Mouse (Mus musculus): ENCODE results near the gene Serinc5.

The Serinc5 gene

DNA sequence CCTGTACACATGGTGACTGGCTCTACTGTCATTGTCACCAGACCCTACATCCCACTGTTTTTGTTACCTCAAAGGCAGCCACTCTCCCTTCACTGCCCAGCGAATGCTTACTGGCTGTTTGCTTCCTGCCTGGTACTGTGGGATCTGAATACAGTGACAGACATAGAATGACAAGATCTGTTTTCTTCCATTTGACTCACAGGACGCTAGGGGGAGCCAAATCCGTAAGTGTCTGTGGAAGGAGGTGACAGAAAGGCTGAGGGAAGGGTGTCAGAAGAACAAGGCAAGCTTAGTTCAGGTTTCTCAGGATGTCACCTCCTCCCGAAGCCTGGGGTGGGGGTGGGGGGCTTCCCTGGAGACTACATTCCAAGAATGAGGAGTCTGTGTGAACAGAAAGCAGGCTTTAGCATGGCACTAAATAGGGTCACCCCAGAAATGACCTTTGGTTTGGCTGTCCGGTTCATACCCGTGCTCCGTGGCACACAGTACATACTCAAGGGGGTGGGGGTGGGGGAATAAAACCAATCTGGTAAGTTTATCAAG lies 140.2 kb downstream of the Serinc5 start:
- peak; percentile 79 for DNase-seq

DNA sequence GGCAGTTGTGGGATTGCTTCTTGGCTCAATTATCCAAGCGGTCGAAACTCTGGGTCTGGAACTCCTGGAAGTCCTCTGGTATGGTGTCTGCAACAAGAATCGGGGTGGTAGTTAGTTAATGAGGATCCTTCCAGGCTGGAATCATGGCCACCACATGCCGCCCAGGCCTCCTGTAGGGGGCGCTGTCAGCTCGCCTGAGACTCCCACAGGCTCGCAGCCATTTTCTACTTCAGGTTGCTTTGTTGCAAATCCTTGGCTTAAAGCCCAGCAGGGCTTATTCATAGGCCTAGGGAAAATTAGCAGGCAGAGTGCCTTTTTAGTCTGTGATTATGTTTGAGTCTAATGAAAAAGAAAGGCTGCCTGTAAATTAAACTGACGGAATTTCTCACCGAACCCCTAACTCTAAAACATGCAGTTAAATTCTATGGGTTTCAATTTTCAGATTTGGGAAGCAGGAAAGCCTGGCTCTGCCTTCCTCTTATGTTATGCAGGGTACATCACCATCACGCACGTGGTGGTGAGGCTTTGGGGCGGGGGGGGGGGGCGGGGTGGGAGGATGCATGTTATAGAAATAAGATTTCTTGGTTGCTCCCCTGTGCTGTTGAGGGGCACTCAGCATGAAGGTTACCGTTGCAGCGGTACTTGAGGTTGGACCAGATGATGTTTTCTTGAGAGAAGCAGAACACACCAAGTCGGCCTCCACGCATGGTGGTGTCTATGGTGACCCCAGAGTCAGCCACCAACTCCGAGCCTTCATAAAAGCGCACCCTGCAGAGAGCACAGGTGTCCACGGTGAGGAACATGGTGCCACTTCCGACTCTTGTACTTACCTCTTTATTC lies 141.1 kb downstream of the Serinc5 start:
- peak; percentile 74 for DNase-seq

DNA sequence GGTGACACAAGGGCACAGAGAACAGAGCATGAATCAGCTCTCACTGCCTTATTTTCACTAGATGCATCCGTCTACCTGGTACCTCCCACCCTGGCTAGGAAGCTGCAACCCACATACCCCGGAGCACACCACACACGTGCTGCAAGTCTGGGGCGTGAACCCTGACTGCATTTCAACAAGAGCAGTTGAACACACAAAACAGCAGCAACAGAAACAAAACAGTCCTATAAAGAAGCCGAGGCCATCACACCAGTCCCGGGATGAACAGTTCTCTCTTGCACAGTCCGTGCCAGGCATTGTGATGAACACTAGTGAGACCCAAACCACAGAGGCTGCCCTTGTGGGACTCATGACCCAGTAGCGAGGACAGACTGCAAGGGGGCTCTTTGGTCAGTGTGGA lies 142.8 kb downstream of the Serinc5 start:
- no peak for DNase-seq

DNA sequence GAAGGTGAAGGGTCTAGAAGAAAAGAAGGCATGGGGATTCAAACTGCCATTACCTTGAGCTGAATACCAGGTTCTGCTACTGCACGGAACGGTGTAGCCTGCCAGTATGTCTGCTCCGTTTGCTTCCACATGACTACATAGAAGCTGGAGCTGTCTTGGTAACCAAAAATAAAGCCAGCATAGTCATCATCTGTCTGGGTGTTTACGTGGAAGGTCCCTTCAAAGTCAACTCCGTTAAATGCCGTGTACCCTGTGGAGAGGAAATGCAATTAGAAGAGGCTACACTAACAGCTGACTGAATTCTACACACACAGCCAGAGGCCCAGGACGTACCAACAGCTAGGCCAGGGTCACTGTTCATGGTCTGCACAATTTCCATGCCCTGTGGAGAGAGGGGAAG lies 144.1 kb downstream of the Serinc5 start:
- no peak for DNase-seq

DNA sequence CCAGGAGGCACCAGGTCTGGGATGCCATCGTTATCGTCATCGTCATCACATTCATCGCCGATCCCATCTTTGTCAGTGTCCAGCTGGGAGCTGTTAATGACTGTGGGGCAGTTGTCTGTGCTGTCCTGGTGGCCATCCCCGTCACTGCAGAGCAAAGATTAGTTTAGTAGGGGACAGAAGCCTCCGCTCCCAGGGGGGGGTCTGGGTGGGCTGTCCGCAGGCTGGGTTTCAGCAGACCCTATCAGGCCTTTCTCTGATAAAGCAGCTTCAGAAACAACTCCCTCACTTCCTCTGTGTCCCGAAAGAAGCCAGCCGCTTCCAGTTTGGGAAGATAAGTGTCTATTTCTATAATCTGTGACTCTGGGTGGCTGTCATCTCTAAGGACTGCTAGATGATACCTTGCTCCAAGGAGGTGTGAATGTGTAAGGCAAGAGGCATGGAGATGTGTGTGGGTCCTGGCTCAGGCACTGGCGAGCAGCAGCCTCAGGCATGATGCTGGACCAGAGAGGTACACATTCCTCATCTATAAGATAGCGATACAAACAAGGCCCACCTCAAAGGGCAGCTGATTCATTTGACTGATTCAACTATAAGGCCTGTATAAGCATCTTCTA lies 147.2 kb downstream of the Serinc5 start:
- DNase-seq: no peak

DNA sequence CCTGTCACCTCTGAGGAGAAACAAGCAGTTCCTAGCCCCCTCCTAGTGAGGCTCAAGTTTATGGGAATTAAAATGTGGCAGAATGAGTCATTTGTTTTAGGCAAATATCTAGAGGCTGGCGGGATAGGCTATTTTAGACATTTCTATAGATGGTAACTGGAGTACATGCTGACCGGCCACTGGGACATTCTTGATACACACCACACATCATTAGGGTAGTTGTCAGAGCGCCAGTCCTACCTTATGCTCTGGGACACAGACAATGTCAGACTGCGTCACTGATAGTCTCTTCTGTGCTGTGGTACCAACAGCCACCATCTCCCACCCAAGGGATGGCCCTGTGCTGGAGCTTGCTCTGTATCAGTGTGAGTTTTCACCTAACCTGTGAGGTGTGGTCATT lies 148.2 kb downstream of the Serinc5 start:
- DNase-seq: no peak

DNA sequence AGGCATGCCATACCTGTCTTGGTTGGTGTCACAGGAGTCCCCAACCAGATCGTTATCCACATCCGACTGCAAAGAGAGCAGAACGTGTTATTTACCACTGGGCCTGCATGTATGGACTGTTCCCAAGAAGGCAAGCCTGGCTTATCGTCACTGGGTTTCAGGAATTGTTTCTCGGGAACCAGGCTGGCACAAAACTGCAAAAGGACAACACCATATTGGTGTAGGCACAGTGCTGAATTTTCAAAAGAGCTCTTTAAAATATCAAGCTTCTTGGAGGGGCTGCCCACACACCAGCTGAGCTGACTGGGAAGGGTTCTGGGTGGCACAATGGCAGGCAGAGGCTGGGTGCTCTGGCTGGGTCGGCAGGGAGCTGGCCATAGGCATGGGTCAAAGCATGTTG lies 149.6 kb downstream of the Serinc5 start:
- no peak for DNase-seq
